ENCODE assay signal across 8 mouse cellular contexts in genomic region chr16:97851741-97852319, GRCm38 (mm10). TPM values are rescaled to one million over a fixed set of nuclear protein-coding genes. Genes with fewer than 3 reads are reported as not detected.
DNase-seq lines count a peak whose midpoint lies in the region; ATAC-seq and TF ChIP-seq lines count a peak whose summit lies in the region.

Gene Prdm15, minus strand, starts transcription at chr16:97851850.

- ATAC-seq in CD4-positive, CD25-positive, alpha-beta regulatory T cell, adult 4 months, result peak; percentile 79
- peak; percentile 76 for ATAC-seq in erythroid progenitor cell, adult 5-6 weeks (replicated peaks; ENCODE audit: low FRiP score, poor library complexity, severe bottlenecking)
- ATAC-seq in heart, embryonic 14.5 days (ENCODE audit: insufficient number of reproducible peaks, insufficient read depth, low FRiP score, low read depth), result peak; percentile 80
- ATAC-seq in liver, embryonic 11.5 days (replicated peaks; ENCODE audit: low FRiP score), result peak; percentile 85
- peak; percentile 88 for ATAC-seq in stomach, embryonic 15.5 days (ENCODE audit: insufficient read depth, low FRiP score, low read depth)

- H3K9me3 ChIP-seq in heart, embryonic 14.5 days (ENCODE audit: control insufficient read depth, low read length), result no peaks in the 10 kb centered on the region
- no peaks in the 10 kb centered on the region for H3K9me3 ChIP-seq in liver, embryonic 11.5 days (ENCODE audit: control insufficient read depth, low read length)
- no peaks in the 10 kb centered on the region for H3K9me3 ChIP-seq in stomach, embryonic 15.5 days

- H3ac ChIP-seq in myocyte (ENCODE audit: control insufficient read depth, insufficient read length), result peak within 1 kb of the TSS; percentile 63

- WGBS in heart, embryonic 14.5 days, result under 1% methylated on average over 28 of the region's 31 CpGs
- WGBS in liver, embryonic 11.5 days, result under 1% methylated on average over 31 of the region's 31 CpGs
- under 1% methylated on average over 31 of the region's 31 CpGs for WGBS in stomach, embryonic 15.5 days

- H3K4me1 ChIP-seq in brown adipose tissue, adult 24 weeks (ENCODE audit: control insufficient read depth, insufficient read depth, insufficient read length, low read length), result peaks cover 7% of the 10 kb centered on the region; the same call in 1 of the 2 replicates
- peaks cover 7 to 25% of the 10 kb centered on the region in 2 experiments for H3K4me1 ChIP-seq in heart, embryonic 14.5 days (ENCODE audit: control insufficient read depth in 2 of 2, insufficient read depth in 2 of 2, low read length in 2 of 2)
- peaks cover 18% of the 10 kb centered on the region for H3K4me1 ChIP-seq in liver, embryonic 11.5 days (replicated peaks; ENCODE audit: control insufficient read depth, insufficient read depth, low read length)
- H3K4me1 ChIP-seq in stomach, embryonic 15.5 days, result 0 out of 2 replicates have a peak, but pooled peaks cover 6% of the 10 kb centered on the region

- TF ChIP-seq POLR2A in myocyte (IDR thresholded peaks at IDR 0.05; ENCODE audit: insufficient read length, low read depth), result no peak

- H3K36me3 ChIP-seq in heart, embryonic 14.5 days (ENCODE audit: control insufficient read depth, insufficient read depth, low read length), result 0 out of 2 replicates have a peak, but pooled peaks cover 3% of the 10 kb centered on the region
- no peaks in the 10 kb centered on the region for H3K36me3 ChIP-seq in liver, embryonic 11.5 days (ENCODE audit: control insufficient read depth, insufficient read depth, low read length)
- peaks cover 3% of the 10 kb centered on the region for H3K36me3 ChIP-seq in myocyte (ENCODE audit: control insufficient read depth, insufficient read depth)
- H3K36me3 ChIP-seq in stomach, embryonic 15.5 days, result no peaks in the 10 kb centered on the region

- peak within 1 kb of the TSS; percentile 92 for H3K4me3 ChIP-seq in brown adipose tissue, adult 24 weeks (ENCODE audit: insufficient read depth, low read depth, low read length)
- peak within 1 kb of the TSS; percentile 89 to 97 for H3K4me3 ChIP-seq in heart, embryonic 14.5 days (ENCODE audit: control insufficient read depth in 1 of 2, insufficient read depth in 1 of 2, low read depth in 1 of 2, low read length in 2 of 2)
- H3K4me3 ChIP-seq in liver, embryonic 11.5 days (ENCODE audit: low read depth, low read length), result peak within 1 kb of the TSS; percentile 86
- H3K4me3 ChIP-seq in myocyte, result peak within 1 kb of the TSS; percentile 76
- peak within 1 kb of the TSS; percentile 94 for H3K4me3 ChIP-seq in stomach, embryonic 15.5 days (replicated peaks)

- peaks cover 34% of the 10 kb centered on the region for H3K79me2 ChIP-seq in myocyte (ENCODE audit: control insufficient read depth, insufficient read depth)

- peak within 1 kb of the TSS; percentile 77 for H3K4me2 ChIP-seq in heart, embryonic 14.5 days (ENCODE audit: low read length)
- peak within 1 kb of the TSS; percentile 80 for H3K4me2 ChIP-seq in liver, embryonic 11.5 days
- H3K4me2 ChIP-seq in myocyte (ENCODE audit: low read depth), result peak within 1 kb of the TSS; percentile 92
- H3K4me2 ChIP-seq in stomach, embryonic 15.5 days, result peak within 1 kb of the TSS; percentile 64

- peak within 1 kb of the TSS; percentile 91 for H3K27ac ChIP-seq in brown adipose tissue, adult 24 weeks (replicated peaks; ENCODE audit: low read depth, low read length)
- peak within 1 kb of the TSS; percentile 71 to 99 for H3K27ac ChIP-seq in heart, embryonic 14.5 days (replicated peaks in 1 of 2; ENCODE audit: control insufficient read depth in 1 of 2, insufficient read depth in 1 of 2, low read depth in 2 of 2, low read length in 2 of 2)
- H3K27ac ChIP-seq in liver, embryonic 11.5 days (ENCODE audit: low read depth, low read length), result peak within 1 kb of the TSS; percentile 95
- H3K27ac ChIP-seq in stomach, embryonic 15.5 days, result peak within 1 kb of the TSS; percentile 99

- H3K27me3 ChIP-seq in heart, embryonic 14.5 days (ENCODE audit: control insufficient read depth, insufficient read depth, low read length), result no peaks in the 10 kb centered on the region
- no peaks in the 10 kb centered on the region for H3K27me3 ChIP-seq in liver, embryonic 11.5 days (replicated peaks; ENCODE audit: control insufficient read depth, insufficient read depth, low read length)
- no peaks in the 10 kb centered on the region for H3K27me3 ChIP-seq in myocyte (ENCODE audit: control insufficient read depth, insufficient read depth, insufficient read length)
- H3K27me3 ChIP-seq in stomach, embryonic 15.5 days (replicated peaks), result no peaks in the 10 kb centered on the region

- DNase-seq in kidney, postnatal 10 days, result peak; percentile 94
- DNase-seq in liver, embryonic 11.5 days (ENCODE audit: low spot score), result peak; percentile 92

- peak within 1 kb of the TSS; percentile 94 for H3K9ac ChIP-seq in heart, embryonic 14.5 days (ENCODE audit: low read length)
- H3K9ac ChIP-seq in liver, embryonic 11.5 days (ENCODE audit: low read depth, low read length), result peak within 1 kb of the TSS; percentile 87
- H3K9ac ChIP-seq in stomach, embryonic 15.5 days, result peak within 1 kb of the TSS; percentile 100

TF ChIP-seq in myocyte, 11 proteins besides CTCF, POLR2A, EP300 and RAD21:
- no peak for TF ChIP-seq CEBPB (IDR thresholded peaks at IDR 0.05; ENCODE audit: insufficient read depth, poor library complexity, severe bottlenecking)
- no peak for TF ChIP-seq TCF12 (IDR thresholded peaks at IDR 0.05; ENCODE audit: insufficient read depth, poor library complexity, severe bottlenecking)
- no peak for TF ChIP-seq MAX (IDR thresholded peaks at IDR 0.05; ENCODE audit: low read depth)
- no peak for TF ChIP-seq REST (IDR thresholded peaks at IDR 0.05; ENCODE audit: insufficient read depth, insufficient read length)
- no peak for TF ChIP-seq MYOG (IDR thresholded peaks at IDR 0.05; ENCODE audit: control insufficient read depth in 1 of 3, insufficient read depth in 1 of 3, insufficient read length in 2 of 3, low read depth in 2 of 3)
- TF ChIP-seq TCF3 (IDR thresholded peaks at IDR 0.05; ENCODE audit: insufficient read length, low read depth), result no peak
- TF ChIP-seq USF1 (IDR thresholded peaks at IDR 0.05; ENCODE audit: low read depth), result no peak
- TF ChIP-seq MYOD1 (IDR thresholded peaks at IDR 0.05; ENCODE audit: control insufficient read depth in 1 of 3, insufficient read length in 2 of 3, low read depth in 2 of 3), result no peak
- TF ChIP-seq SRF (IDR thresholded peaks at IDR 0.05; ENCODE audit: control insufficient read depth, insufficient read length, low read depth), result no peak
- no peak for TF ChIP-seq E2F4 (IDR thresholded peaks at IDR 0.05; ENCODE audit: insufficient read depth)
- TF ChIP-seq POLR2AphosphoS2 (IDR thresholded peaks at IDR 0.05; ENCODE audit: insufficient read length, low read depth), result no peak

RNA-seq across cellular contexts. Expression of gene Prdm15, which starts in this region (rescaled TPM):
- 10 to 100 TPM; 14.7 to 17.3 TPM for polyA plus RNA-seq in CD4-positive, CD25-positive, alpha-beta regulatory T cell, adult 4 months (2017; shearing (Covaris generic))
- 1.9 and 4.7 TPM in 2 replicates for polyA plus RNA-seq in brown adipose tissue, adult 24 weeks (2012; ENCODE audit: insufficient read depth, insufficient read length, missing spikeins)
- 1.8 and 2.9 TPM in 2 replicates for total RNA-seq in erythroid progenitor cell, adult 5-6 weeks (2015; ENCODE audit: low replicate concordance)
- total RNA-seq in erythroid progenitor cell, adult 5-6 weeks (2017; ENCODE audit: low replicate concordance), result 0.90 and 2.5 TPM in 2 replicates
- 4.3 and 6.4 TPM in 2 replicates for polyA plus RNA-seq in heart, embryonic 14.5 days (2014; fragmentation: Nextera tagmentation; extraction: Ambion mirVana)
- polyA plus RNA-seq in liver, embryonic 11.5 days (2014; fragmentation: Nextera tagmentation; extraction: Ambion mirVana), result 8.2 and 8.3 TPM in 2 replicates
- polyA plus RNA-seq in myocyte (2012; fragmentation: generic; extraction: Trizol), result 5.4 TPM
- polyA plus RNA-seq in stomach, embryonic 15.5 days (2015; fragmentation: Nextera tagmentation; extraction: Ambion mirVana), result 8.6 and 9.1 TPM in 2 replicates

Comparison
In these comparisons a context has a peak if more than half of its experiments do, and no peak if none do; other contexts are left out.
1. Peak in every context shown above with its lines: DNase-seq, ATAC-seq, H3K4me3 ChIP-seq and H3K27ac ChIP-seq.